Mouse (Mus musculus): ENCODE results near the gene Manf.
A peak's percentile ranks its signal among the peaks of the same experiment; 100 is the strongest.

Gene Manf

DNA sequence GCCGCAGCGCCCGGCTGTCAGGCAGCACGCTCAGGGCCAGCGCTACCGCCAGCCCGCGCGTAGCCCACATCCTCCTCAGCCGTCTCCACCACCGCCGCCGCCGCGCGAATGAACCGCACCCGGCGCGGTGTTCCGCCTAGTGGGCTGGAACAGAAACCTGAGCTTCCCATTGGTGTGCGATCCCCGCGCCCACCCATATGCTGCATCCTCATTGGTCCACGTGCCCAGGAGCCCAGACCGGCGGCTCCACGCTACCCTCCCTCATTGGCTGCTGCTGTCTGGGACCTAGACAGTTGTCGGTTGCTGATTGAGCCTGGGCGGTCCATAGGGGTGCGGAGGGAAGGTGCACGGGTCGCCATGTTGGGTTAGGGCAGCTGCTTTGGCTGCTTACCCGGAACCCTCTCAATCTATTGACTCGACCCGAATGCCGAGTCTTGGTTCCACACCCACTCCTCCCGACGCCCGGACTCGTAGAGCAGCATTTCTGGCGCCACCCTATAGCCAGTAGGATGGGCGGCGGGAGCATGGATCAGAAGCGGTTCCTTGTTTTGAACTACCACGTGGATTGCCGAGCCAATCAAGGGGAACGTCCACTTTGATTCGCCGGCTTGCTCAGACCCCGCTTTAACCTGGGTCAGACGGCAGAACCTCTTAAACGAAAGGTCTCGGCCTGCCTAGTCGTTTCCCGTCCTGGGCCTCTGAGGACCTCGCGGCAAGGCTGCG lies at the start of gene Manf:
Gene Manf (minus strand): TSS at position 151 of the 723 bp plus-strand sequence.
- DNase-seq, result peak; percentile 99

DNA sequence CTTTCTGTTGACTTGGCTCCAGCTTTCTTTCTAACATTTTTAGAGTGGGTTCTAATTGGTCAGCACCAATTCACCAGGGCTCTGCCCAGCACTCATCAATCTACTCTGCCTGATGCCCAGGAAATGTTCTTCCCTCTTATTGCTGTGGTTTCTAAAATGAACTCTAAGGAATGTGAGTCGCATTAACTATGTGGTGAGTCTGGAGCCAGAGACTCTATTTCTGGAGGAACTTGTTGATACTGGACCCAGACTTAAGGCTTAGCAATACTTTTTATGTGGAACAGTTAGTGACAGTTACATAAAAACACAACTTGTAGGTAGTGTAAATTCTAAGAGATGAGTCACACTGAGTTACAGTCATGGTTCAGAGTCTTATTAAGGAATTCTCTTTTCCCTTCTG lies 43.2 kb upstream of the Manf start:
- DNase-seq, result no peak

DNA sequence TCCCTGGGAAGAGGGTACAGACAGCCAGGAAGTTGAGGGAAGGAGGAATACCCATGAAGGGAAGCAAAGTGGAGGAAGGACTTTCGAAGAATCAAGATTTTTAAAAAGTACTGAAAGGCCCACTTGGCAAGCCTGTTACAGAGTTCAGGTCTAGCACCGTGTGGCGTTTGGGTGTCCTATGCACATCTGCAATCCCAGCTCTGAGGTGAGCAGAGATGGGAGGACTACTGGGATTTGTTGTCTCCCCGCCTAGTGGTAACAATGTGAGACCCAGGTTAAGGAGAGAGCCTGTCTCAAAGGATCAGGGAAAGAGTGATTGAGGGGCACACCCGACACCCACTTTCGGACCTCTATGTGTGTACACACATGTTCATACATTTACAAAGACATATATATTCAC lies 23.1 kb upstream of the Manf start:
- no peak for DNase-seq

DNA sequence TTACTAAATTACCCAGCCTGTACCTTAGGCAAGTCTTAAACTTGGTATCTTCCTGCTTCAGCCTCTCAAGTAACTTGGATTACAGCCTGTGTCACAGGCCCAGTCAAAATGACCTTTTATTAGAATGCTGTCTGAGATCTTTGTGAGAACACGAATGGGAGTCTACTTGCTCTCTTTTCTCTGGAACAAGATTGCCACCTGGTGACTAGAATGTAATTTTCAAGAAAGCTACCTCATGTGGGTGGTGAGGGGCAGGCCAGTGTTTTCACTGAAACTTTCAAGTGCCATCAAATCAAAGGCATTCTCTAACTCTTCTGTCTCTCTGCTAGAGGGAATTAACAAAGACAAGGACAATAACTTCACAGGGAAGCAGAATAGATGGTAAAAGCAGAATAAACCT lies 22.0 kb upstream of the Manf start:
- no peak for DNase-seq

DNA sequence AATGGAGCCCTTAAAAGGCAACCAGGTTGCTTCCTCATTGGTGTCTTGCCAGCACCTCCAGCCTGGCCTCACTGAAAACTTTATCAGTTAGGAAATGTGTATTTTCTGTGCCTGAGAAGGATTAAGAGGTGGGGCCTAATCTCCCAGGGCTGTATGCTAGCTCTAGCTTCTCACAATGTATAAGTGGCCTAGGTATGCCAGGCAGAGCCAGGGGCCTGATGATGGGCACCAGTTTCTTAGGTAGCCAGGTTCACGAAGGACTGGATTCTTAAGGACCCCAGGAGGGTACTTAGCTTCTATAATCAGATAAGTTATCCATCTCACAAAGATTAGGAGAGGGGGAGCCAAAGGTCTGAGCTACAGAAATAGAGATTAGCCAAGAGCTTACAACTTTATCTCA lies 19.8 kb upstream of the Manf start:
- DNase-seq, result peak in 1 of 2 experiments; percentile 27

DNA sequence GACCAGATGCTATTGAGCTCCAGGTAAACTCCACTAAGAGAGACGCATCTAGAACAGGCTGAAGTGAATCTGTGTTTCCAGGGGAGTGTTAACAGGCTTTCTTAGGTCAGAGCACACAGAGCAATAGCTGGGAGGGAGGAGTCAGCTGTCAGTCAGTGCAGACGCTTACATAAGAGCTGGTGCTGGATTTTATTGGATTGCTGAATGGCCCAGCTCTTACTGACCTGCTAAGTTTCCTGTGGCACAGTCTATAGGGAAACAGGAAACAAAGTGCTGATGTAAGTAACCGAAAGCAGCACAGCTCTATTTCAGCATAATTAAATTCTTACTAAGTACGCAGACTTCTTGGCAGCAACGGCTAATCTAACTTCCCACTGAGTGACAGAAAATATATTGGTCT lies 16.9 kb upstream of the Manf start:
- DNase-seq, result peak in 1 of 2 experiments; percentile 38

DNA sequence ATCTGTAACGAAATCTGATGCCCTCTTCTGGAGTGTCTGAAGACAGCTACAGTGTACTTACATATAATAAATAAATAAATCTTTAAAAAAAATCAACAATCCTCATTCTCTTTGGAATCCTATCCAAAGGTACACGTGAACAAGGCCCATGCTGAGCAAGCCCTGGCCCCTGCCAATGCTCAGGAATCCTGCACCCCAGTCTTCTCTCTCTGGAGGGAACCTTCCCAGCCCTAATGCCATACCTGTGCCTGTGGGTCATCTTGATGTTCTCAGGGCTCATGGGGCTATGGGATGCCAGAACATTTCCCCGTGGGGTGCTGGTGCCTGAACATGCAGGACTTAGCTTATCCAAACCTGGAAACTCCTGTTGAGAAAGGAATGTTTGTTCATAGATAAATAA lies 16.4 kb upstream of the Manf start:
- DNase-seq, result no peak

DNA sequence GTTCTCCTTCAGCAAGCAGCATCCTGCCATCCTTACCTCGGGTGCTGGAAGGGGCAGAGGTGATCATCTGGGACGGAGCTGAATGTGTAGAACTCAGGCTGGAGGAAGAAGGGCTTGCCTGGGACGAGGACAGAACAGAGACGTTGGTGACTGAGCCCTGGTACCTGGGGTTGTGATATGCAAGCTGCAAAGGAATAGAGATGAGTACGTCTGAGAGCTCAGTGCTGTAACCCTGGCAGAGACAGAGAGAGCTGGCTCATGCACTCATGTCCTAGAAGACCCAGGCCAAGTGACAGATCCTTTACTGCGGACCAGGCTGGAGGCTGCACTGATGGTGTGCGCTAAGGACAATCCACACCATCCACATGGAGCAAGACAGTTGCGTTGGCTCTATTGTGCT lies 14.8 kb upstream of the Manf start:
- no peak for DNase-seq

DNA sequence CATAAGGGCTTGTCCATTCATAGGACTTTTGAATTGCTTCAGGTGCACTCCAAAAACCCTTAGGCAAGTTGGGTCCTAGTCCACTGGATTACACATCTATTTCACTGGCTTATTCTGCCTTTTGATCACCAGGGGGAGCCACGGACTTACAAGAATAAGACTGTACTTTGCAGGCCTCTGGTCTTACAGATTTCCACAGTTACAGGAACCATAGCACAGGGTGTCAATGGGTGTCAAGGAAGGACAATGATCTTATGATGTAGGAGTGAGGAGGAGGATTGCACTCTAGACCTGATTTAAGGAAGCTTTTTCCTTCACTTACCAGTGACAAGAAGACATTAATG lies 12.0 kb upstream of the Manf start:
- DNase-seq, result peak in 1 of 2 experiments; percentile 56

DNA sequence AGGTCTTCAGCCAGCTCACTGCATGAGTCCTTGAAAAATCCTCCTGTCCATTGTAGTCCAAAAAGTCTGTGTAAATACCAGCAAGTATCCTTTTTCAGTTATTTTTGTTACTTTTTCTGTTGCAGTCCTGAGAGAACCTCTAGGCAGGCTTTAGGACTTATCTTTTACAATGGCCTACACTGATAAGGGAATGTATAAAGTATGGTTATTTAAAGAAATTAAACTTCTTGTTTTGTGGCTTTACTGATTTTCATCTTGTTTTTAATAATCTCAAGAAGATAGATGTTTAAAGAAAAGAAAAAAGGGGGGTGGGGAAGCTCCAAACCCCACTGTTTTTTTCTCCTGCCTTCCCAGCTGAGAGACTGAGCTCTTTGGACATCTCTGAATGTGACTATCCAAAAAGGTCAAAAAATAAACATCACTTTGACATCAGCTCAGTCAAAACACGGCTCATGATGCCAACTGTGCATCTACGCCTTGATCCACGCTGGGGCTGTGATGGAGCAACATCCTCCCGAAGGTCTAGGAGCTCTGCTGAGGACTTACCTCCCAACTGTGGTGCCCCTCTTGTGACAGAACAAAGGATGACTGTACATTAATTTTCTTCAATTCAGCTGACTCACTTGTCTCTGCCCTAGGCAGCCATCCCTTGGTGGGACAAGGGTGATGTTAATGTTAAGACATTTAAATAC lies 11.5 kb upstream of the Manf start:
- DNase-seq, result no peak

DNA sequence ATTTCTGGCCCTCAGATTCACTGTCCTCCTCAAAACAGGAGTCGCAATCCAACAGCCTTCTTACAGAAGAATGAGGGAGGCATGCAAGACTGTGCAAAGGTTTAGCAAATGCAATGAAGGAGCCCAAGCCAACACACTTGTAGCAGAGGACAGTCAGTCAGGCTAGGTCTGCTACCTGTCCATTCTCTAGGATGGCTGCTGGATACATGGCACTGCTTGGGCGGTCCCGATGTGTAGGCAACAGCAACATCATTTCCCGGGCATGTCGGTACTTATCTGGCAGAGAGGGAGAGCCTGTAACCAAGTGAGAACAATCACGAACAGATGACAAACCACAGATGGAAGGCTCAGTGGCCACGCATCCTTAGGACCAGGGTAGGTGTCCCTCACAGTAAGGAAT lies 9.8 kb upstream of the Manf start:
- no peak for DNase-seq

DNA sequence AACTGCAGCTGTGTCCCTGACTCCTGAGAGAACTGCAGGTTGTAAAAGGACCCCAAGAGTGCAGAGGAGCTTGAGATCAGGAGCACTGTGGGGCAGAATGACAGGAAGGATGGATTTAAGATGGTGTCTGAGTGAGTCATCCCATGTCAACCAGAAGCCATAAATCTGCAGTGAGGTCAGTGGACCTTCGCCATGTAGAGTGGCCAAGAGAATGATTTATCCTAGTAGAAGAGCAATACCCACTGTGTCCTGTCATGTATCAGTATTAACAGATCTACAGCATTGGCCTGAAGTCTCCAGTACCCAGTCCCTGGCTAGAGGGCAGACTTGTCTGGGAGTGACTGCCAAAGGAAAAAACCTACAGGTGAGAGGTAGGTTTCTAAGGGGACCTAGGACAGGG lies 7.1 kb upstream of the Manf start:
- no peak for DNase-seq

DNA sequence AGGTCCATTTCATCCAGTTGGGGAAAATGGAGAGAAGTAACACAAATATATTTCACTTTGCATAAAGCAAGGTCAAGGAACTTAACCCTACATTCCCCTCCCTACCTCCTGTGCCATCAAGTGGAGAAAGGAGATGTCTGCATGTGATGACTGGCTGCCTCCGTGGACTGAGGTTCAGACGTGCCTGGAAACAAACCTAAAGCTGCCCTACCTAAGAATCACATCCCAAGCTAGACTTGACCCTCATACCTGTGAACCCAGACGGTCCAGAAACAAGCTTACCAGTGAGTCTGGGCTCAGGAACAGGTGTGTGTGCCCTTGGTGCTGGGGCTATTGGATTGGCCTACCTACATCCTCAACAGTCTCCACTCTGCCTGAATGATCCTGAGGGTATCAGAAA lies 1.5 kb upstream of the Manf start:
- DNase-seq, result no peak

DNA sequence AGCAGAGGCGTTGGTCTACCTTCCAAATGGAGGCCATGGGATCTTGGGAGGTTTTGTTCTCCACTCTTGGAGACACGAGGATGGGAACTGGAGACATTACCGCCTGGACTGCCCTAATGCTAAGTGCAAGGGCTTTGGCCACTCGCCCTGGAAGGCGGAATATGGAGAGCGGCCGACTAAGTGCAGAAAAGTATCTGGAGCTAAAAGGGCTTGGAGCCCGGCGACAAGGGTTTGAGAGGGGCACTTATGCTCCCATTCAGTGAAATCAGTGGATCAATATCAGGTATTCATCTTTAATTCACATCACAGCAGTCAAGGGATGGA lies 735 bp upstream of the Manf start:
- DNase-seq, result no peak

DNA sequence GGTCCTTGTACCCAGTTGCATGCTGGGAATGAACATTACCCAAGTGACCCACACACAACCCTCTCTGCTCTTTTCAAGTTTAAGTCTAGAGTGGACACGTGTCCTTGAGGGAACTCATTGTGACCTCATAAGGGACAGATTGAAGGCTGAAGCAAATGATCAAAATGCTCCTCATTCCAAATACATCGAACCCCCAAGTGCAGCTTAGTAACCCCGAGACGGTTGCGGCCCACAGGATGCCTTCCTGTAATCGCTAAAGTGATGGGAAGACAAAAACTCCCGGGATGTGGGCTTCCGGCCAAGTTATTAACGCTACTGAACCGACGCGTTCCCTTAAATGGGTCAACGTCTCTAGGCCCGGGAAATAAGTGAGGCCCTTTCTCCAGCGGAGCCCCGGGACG lies 438 bp downstream of the Manf start:
- DNase-seq, result no peak

DNA sequence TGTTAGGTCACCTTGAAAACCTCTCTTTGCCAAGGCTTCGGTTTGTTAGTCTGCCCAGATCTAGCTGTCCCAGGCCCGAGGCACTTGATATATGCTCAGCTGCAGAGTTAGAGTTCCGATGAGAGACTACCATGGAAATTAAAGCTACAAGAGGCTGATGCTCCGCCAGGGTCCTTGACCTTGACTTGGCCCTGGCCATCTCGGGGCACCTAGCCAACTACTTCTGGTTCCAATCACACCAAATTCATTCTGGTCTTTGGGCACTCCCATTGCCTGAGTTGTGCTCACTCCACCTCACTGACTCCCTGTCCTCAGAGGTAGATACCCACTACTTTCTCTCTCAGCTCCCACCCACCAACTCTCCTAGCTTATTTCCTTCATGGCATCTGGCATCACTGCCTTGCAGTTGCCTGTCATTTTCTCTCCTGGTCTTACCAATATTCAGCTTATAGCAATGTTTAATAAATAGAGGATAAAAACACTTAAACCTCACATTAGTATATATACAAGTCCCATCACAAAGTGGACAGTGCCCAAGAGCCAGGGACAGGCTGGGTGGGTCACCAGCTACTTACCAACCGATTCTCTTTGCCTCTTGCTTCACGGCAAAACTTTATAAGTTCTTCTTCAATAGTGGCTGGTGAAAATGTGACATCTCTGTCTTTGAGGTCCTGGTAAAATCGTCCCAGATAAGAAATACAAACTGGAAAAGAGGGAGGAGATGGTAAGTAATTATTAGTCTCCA lies 1.1 kb downstream of the Manf start:
- DNase-seq, result no peak

DNA sequence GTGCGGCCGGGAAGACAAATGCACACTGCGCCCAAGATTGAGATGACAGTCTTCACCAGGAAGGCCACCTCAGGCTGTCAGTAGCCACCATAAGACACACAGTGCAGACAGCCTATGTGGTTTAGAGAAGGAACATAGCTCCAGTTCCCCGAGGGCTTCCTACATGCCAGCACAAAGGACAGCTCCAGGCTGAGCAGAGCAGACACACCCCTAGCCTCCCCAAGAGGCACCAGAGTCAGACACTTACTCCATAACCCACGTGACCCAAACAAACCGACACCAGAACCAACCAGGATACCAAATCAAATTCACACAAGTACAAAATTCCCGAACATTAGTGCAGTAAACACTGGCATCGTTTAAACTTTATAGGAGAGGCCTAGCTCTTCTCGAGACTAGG lies 2.5 kb downstream of the Manf start:
- no peak for DNase-seq

DNA sequence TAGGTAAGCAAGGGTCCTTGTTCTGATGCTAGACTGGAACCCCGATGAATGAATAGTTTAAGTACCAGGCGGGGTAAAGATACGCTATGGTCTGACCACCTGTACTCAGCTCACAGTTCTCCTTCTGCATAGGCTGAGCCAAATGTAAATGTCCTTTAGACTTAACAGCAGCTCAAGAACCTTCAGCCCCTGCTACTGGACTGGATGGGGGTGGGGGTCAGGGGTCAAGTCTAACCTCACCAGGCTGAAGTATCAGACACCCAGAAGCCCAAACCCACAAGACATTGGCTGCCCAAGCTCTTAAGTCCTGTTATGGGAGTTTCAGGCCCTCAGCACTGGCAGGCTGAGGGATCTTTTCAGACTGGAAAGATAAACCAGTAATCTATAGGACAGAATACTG lies 3.4 kb downstream of the Manf start:
- DNase-seq, result no peak

DNA sequence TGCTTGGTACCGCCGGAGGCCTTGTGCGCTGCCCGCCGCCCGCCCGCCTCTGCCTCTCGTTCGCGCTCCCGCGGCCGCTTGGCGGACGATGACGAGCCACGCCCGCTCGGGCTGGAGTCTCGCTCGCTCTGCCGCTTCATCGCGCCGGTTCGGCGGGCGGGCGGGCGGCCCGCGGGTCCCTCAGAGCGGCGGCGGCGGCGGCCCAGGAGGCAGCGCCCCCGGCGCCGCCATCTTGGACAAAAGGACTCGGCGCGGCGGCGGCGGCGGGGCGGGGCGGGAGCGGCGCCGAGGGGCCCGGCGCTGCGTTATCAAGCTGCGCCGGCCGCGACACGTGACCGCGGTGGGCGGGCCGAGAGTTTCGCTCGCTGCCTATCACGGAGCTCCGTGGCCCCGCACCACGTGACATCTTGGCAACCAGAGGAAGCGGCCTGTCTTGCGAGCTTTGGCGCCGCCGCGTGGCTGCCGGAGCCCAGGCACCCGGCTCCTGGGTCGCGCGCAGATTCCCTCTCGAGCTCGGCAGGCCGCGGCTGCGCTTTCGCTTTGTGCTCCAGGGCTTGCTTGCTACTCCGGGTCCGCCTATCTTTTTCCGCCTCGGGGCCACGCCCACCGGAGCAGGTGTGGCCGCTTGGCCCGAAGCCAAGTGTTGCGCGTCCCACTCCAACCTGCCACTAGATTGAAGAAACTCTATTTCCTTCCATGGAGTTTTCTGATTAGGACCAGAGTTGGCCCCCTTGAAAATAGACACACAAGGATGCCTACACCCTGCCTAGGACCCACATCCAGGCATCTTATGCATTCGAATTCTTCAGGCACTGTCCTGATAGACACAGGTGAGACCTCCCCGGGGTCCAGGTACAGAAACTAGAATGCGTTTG lies 4.7 kb downstream of the Manf start, which contains the start of gene Rbm15b:
Gene Rbm15b (minus strand): TSS at position 601 of the 875 bp plus-strand sequence.
- DNase-seq, result peak; percentile 98

DNA sequence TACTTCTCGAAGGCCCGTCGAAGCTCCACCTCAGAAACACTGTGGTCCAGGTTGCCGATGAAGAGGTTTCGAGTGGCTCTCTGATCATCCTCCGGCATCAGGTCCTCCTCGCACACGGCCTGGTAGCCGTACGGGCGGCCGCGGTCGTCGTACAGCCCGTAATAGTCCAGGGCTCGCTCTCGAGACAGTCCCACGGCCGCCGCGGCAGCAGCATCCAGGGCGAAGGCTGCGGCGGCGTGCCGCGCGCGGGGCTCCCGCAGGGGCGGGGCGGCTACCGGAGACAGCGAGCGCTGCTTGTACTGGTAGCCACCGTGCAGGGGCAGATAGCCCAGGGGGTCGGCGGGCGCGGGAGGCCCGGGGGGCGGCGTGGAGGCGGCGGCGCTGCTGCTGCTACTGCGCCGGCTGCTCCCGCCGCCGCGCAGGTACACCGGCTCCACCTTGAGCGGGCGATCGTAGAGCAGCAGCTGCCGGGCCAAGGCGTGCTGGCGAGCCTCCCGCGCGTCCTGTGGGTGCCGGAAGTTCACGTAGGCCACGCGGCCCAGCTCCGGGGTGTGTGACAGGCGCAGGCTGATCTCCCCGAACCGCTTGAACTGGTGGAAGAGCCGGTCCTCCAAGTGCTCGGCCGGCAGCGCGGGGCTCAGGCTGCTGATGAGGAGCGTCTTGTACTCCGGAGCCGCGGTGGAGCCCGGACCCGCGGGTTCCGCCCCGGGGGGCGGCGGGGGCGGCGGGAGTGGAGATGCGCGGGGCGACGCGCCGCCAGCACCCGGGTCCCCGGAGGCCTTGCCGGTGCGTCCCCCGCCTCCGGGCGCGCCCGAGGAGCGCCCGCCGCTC lies 5.7 kb downstream of the Manf start:
- DNase-seq, result peak; percentile 45 to 58

DNA sequence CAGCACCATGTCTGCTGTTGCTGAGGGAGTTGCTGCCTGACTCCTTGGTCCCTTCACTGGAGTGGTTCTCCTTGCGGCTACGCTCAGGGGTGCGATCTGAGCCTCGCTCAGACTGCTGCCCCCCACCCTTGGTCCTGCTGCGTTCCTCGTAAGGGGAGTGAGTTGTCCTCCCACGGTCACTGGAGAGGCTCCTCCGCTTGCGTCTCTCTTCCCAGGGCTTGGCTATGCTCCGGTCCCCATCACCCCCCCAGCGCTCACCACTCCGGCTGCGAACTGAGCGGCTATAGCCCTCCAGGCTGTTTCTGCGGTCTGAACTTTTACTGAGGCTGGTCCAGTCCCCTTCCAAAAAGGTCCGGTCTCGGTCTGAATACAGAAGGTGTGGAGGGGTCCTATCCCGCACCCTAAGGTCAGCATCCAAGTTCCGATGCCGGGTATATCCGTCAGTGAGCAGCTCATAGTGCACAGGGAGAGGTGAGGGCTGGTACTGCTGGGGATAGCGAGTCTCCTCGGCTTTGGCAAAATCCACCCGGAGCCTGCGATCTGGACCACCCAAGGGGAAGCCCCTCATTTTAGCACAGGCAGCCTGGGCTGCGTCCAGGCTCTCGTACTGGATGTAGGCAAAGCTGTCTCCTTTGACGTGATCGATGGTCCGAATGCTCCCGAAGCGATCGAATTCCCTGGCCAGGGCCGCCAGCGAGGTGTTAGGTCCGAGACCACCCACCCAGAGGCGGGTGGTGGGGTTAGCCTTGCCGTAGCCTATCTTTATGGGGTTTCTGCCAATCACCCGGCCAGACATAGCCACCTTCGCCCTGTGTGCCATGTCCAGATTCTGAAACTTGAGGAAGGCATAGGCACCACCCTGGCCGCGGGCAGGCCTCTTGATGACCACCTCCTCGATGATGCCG lies 6.5 kb downstream of the Manf start:
- DNase-seq, result no peak

All from lung, adult 18-20 months (tissue).